Mouse (Mus musculus) bone marrow, adult 2 months (tissue): ENCODE measurements at regions not wholly inside any gene's neighbourhood (a gene's known extent, or its start where the extent isn't known, plus 50 kb on each side); places are given as distances from the start of the nearest gene placed in this dataset.

Source experiments
- CTCF ChIP-seq: fragments of 200-500 bp; IDR thresholded peaks from 2 replicates; pipeline ENCODE4 v1.5.1; 2011; ENCODE audit warnings: low read length, control low read depth; ENCODE audit not compliant: control insufficient read depth, insufficient read depth
- POLR2A ChIP-seq: fragments of 200-500 bp; IDR thresholded peaks from 2 replicates; pipeline ENCODE4 v1.6.1; 2011; ENCODE audit warnings: low read depth, mild to moderate bottlenecking, control low read depth, low read length, borderline replicate concordance; ENCODE audit not compliant: control insufficient read depth

GRCm38 (mm10) chr12:26598501-26598900 is 129.5 kb downstream of the Cmpk2 start:
- TF ChIP-seq CTCF = no peak
- TF ChIP-seq POLR2A = no peak
